Mouse (Mus musculus): ENCODE measurements around the gene Mmp21.

DNA sequence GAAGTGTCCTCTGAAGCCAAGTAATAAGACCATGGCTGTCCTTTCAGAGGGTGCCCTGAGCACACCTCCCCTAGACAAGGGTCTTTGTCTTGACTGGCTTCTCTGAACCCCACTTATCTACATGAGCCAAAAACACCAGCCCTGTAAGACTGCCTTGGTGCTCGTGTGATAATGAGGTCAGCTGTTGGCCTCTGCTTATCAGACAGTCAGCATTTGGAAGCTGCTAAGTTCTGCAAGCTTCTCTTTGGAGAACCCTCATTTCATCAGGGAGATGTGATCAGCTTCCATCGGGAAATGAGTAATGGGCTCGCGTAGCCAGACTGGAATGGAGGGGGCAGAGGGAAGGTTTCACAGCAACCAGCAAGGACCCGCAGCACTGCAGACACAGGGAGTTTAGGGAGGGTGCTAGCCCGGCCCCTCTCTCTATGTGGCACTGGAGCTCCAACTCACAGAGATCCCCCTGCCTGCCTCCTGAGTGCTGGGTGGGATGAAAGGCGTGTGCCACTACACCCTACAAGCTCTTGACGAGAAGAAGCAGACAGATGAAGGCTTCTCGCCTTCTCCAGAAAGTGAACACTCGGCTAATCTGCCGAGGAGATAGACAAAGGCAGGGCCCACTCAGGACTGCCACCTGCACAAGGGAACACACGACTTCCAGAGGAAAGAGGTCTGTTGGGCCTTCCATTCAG is 18.3 kb upstream of the Mmp21 start:
- no peak for TF ChIP-seq POLR2A (IDR thresholded peaks at IDR 0.05; ENCODE audit: borderline replicate concordance, insufficient read depth, low read length)
- no peak for TF ChIP-seq CTCF (IDR thresholded peaks at IDR 0.05; ENCODE audit: borderline replicate concordance, insufficient read depth, low read depth, low read length)

Measured in cerebellum, adult 2 months (tissue).